Mouse (Mus musculus): ENCODE measurements around the gene Drc7.

- no peak for TF ChIP-seq CTCF (IDR thresholded peaks at IDR 0.05; ENCODE audit: extremely low read depth, insufficient read depth, low read length)
- no peak for TF ChIP-seq POLR2A (IDR thresholded peaks at IDR 0.05; ENCODE audit: extremely low read depth, insufficient read depth, low read length)
Measured at GRCm38 (mm10) chr8:95023201-95023600, 31.7 kb upstream of the Drc7 start.
